ENCODE assay signal across 24 mouse cellular contexts in the genomic region with DNA sequence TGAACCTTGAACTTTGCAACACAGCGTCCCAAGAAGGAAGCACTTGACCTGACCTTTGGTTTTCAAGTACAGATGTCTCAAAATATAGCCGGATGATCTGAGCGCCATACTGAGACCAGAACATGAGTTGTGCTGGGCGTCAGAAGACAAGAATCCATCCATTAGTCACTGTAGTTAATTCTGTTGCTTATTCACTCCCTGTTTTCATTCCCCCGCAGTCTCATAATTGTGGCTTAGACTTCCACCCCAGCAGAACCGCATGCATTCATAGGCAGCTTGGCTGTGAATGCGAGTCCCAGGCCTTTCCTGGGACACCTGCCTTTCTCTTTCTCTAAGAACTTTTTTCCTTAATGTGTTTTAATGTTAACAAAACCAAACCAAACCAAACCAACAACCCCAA.
"Had no signal": no experiment of that assay in that cellular context is flagged by ENCODE, and none has a peak within 500 bp of the region (broad histone marks: within the 10 kb centered on the region; RNA-seq: fewer than 3 reads in every experiment).

No protein-coding gene starts in this region.

- H3K4me2 ChIP-seq: heart, embryonic 12.5 days; hindbrain, embryonic 12.5 days; hindbrain, embryonic 14.5 days; intestine, embryonic 15.5 days; limb, embryonic 12.5 days; liver, embryonic 11.5 days; liver, embryonic 13.5 days had no signal

- ATAC-seq: forebrain, postnatal 0 days; hindbrain, embryonic 16.5 days; inflammation-experienced regulatory T-cells, adult 6 months; intestine, embryonic 15.5 days; intestine, postnatal 0 days had no signal

- H3K9ac ChIP-seq: forebrain, postnatal 0 days; heart, embryonic 12.5 days; hindbrain, embryonic 12.5 days; hindbrain, embryonic 14.5 days; intestine, embryonic 15.5 days; limb, embryonic 12.5 days; liver, embryonic 13.5 days had no signal

- H3K27me3 ChIP-seq: heart, embryonic 12.5 days; hindbrain, embryonic 12.5 days; intestine, embryonic 15.5 days; limb, embryonic 12.5 days; liver, embryonic 13.5 days had no signal

- H3K9me3 ChIP-seq: heart, embryonic 10.5 days; heart, embryonic 12.5 days; hindbrain, embryonic 10.5 days; hindbrain, embryonic 12.5 days; intestine, embryonic 15.5 days; limb, embryonic 10.5 days; limb, embryonic 12.5 days; liver, embryonic 13.5 days had no signal

- H3K27ac ChIP-seq: heart, embryonic 10.5 days; hindbrain, embryonic 10.5 days; hindbrain, embryonic 12.5 days; hindbrain, embryonic 14.5 days; intestine, embryonic 15.5 days; limb, embryonic 10.5 days; limb, embryonic 12.5 days; liver, embryonic 13.5 days had no signal

- H3K4me1 ChIP-seq: heart, embryonic 10.5 days; heart, embryonic 12.5 days; hindbrain, embryonic 12.5 days; intestine, embryonic 15.5 days; limb, embryonic 10.5 days; liver, embryonic 13.5 days had no signal

- H3K4me3 ChIP-seq: heart, embryonic 10.5 days; heart, embryonic 12.5 days; hindbrain, embryonic 10.5 days; hindbrain, embryonic 12.5 days; intestine, embryonic 15.5 days; limb, embryonic 10.5 days; limb, embryonic 12.5 days; liver, embryonic 13.5 days had no signal

- H3K36me3 ChIP-seq: hindbrain, embryonic 10.5 days; hindbrain, embryonic 12.5 days; intestine, embryonic 15.5 days; limb, embryonic 10.5 days; limb, embryonic 12.5 days; liver, embryonic 13.5 days had no signal

- DNase-seq: forebrain, postnatal 0 days; gastrocnemius, postnatal 25 days; heart, adult 18-20 months; heart, postnatal 10 days; heart, postnatal 4 days; kidney, adult 18-20 months; kidney, adult 8-10 months; kidney, postnatal 14 days; kidney, postnatal 36 days; layer of hippocampus, adult 9-11 months; liver; liver, embryonic 13.5 days had no signal
